Mouse (Mus musculus) myocyte (in vitro differentiated cells): ENCODE results near the gene Gm37240. TPM values are rescaled to one million over a fixed set of nuclear protein-coding genes. Genes with fewer than 3 reads are reported as not detected.

Experiments used
- H3K27me3 ChIP-seq: one replicate; pipeline ENCODE4 v1.6.1; 2011; ENCODE audit not compliant: control insufficient read depth, insufficient read depth, insufficient read length
- H3K36me3 ChIP-seq: one replicate; pipeline ENCODE4 v1.6.1; 2011; ENCODE audit not compliant: control insufficient read depth, insufficient read depth
- H3K4me2 ChIP-seq: one replicate; pipeline ENCODE4 v1.6.1; 2011; ENCODE audit warnings: low read depth, control low read depth
- H3K4me3 ChIP-seq: one replicate; pipeline ENCODE4 v1.5.1; 2011; ENCODE audit warnings: mild to moderate bottlenecking, control low read depth, moderate library complexity
- H3K79me2 ChIP-seq: one replicate; pipeline ENCODE4 v1.6.1; 2011; ENCODE audit not compliant: control insufficient read depth, insufficient read depth
- H3ac ChIP-seq: one replicate; pipeline ENCODE4 v1.6.1; 2011; ENCODE audit not compliant: control insufficient read depth, insufficient read length
- CEBPB ChIP-seq: IDR thresholded peaks from 2 replicates; pipeline ENCODE4 v1.6.1; 2011; ENCODE audit warnings: mild to moderate bottlenecking, moderate library complexity; ENCODE audit not compliant: poor library complexity, insufficient read depth, severe bottlenecking
- E2F4 ChIP-seq: IDR thresholded peaks from one replicate; pipeline ENCODE4 v1.6.1; 2011; ENCODE audit warnings: mild to moderate bottlenecking, control low read depth, moderate library complexity; ENCODE audit not compliant: insufficient read depth
- MAX ChIP-seq: IDR thresholded peaks from one replicate; pipeline ENCODE4 v1.6.1; 2011; ENCODE audit warnings: low read depth, mild to moderate bottlenecking, control low read depth
- MYOD1 ChIP-seq, 3 experiments: IDR thresholded peaks; one replicate each; pipeline ENCODE4 v1.6.1; 2011; ENCODE audit warnings: control low read depth in 2 of 3, low read depth in 2 of 3, mild to moderate bottlenecking in 2 of 3, moderate library complexity in 1 of 3; ENCODE audit not compliant: insufficient read length in 2 of 3, control insufficient read depth in 1 of 3
- MYOG ChIP-seq, 3 experiments: IDR thresholded peaks; one replicate each; pipeline ENCODE4 v1.6.1; 2011; ENCODE audit warnings: control low read depth in 2 of 3, low read depth in 2 of 3, mild to moderate bottlenecking in 2 of 3; ENCODE audit not compliant: insufficient read length in 2 of 3, control insufficient read depth in 1 of 3, insufficient read depth in 1 of 3
- POLR2A ChIP-seq: IDR thresholded peaks from one replicate; pipeline ENCODE4 v1.6.1; 2011; ENCODE audit warnings: low read depth, mild to moderate bottlenecking, control low read depth, moderate library complexity; ENCODE audit not compliant: insufficient read length
- POLR2AphosphoS2 ChIP-seq: IDR thresholded peaks from one replicate; pipeline ENCODE4 v1.6.1; 2011; ENCODE audit warnings: low read depth, control low read depth; ENCODE audit not compliant: insufficient read length
- REST ChIP-seq: IDR thresholded peaks from one replicate; pipeline ENCODE4 v1.6.1; 2011; ENCODE audit warnings: mild to moderate bottlenecking, control low read depth, moderate library complexity; ENCODE audit not compliant: insufficient read depth, insufficient read length
- SRF ChIP-seq: IDR thresholded peaks from one replicate; pipeline ENCODE4 v1.6.1; 2011; ENCODE audit warnings: low read depth; ENCODE audit not compliant: control insufficient read depth, insufficient read length
- TCF12 ChIP-seq: IDR thresholded peaks from one replicate; pipeline ENCODE4 v1.6.1; 2011; ENCODE audit warnings: mild to moderate bottlenecking, control low read depth; ENCODE audit not compliant: poor library complexity, insufficient read depth, severe bottlenecking
- TCF3 ChIP-seq: IDR thresholded peaks from one replicate; pipeline ENCODE4 v1.6.1; 2011; ENCODE audit warnings: low read depth, control low read depth; ENCODE audit not compliant: insufficient read length
- USF1 ChIP-seq: IDR thresholded peaks from one replicate; pipeline ENCODE4 v1.6.1; 2011; ENCODE audit warnings: low read depth, mild to moderate bottlenecking, control low read depth, moderate library complexity
- polyA plus RNA-seq: library from polyadenylated mRNA; unstranded; fragments of >200 nt; fragmentation: generic; extraction: Trizol; gene quantifications from one replicate; pipeline ENCODE4 v1.2.1, GENCODE M21; 2012; ENCODE audit warnings: missing spikeins

Gene Gm37240
- polyA plus RNA-seq, 1 experiment, result 8.7 TPM

GRCm38 (mm10) chr3:84654900-84655784 is 1232.2 kb downstream of the Gm37240 start:
- no peak overlapping the region for H3K4me2 ChIP-seq
- H3K79me2 ChIP-seq, result no peaks in the 10 kb centered on the region
- no peaks in the 10 kb centered on the region for H3K36me3 ChIP-seq
- H3K4me3 ChIP-seq, result no peak overlapping the region
- H3K27me3 ChIP-seq, result no peaks in the 10 kb centered on the region
- H3ac ChIP-seq, result no peak overlapping the region
- TF ChIP-seq SRF, result no peak
- no peak for TF ChIP-seq CEBPB
- TF ChIP-seq E2F4, result no peak
- no peak for TF ChIP-seq USF1
- TF ChIP-seq MYOD1 (IDR thresholded peaks at IDR 0.05; ENCODE audit: control insufficient read depth in 1 of 3, insufficient read length in 2 of 3, low read depth in 2 of 3), result no peak
- no peak for TF ChIP-seq POLR2A
- TF ChIP-seq POLR2AphosphoS2, result no peak
- no peak for TF ChIP-seq MYOG (IDR thresholded peaks at IDR 0.05; ENCODE audit: control insufficient read depth in 1 of 3, insufficient read depth in 1 of 3, insufficient read length in 2 of 3, low read depth in 2 of 3)
- TF ChIP-seq TCF12, result no peak
- no peak for TF ChIP-seq MAX
- TF ChIP-seq REST, result no peak
- TF ChIP-seq TCF3, result no peak

- H3K4me3 ChIP-seq, result no peak overlapping the region
- H3K27me3 ChIP-seq, result no peaks in the 10 kb centered on the region
- TF ChIP-seq E2F4 (no peak), MYOD1 (IDR thresholded peaks at IDR 0.05; ENCODE audit: control insufficient read depth in 1 of 3, insufficient read length in 2 of 3, low read depth in 2 of 3) (peak in 1 of 3 experiments; percentile 24), POLR2AphosphoS2 (no peak), POLR2A (no peak), USF1 (no peak)
- H3K36me3 ChIP-seq, result no peaks in the 10 kb centered on the region
- no peak overlapping the region for H3ac ChIP-seq
- H3K4me2 ChIP-seq, result peak overlapping the region; percentile 61
- no peaks in the 10 kb centered on the region for H3K79me2 ChIP-seq
Measured at GRCm38 (mm10) chr3:84654246-84654826, 1233.0 kb downstream of the Gm37240 start.

DNA sequence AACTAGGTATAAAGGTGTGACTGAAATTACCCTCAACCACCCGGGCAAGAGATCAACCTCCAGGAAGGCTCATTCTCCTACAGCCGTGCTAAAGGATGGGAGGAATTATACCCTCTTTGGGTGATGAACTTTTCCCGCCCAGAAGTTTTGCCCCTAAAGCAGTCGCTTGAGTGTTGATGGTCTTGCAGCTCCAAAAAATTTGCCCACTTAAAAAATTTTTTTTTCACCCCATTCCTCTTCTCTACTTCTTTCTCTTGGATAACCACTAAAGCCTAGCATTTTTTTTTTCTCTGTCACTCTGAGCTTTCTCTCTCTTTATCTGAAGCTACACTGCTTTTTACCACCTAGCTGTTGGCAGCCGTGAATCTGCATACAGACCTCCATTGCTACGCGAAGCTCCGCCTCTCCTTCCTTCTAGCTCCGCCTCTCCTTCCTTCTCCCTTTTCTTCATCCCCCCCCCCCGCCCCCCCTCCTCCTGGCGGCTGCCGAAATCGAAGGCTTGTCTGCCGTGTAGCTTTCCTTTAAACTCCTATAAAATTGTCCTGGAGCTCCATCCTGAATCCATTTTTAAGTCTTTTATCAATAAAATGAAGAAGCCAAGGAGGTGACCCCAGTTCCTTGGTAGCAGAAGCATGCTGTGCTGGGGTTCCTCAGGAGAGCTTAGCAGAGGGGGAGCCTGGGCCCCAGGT is 1233.6 kb downstream of the Gm37240 start:
- no peak overlapping the region for H3ac ChIP-seq
- H3K27me3 ChIP-seq, result no peaks in the 10 kb centered on the region
- H3K36me3 ChIP-seq, result no peaks in the 10 kb centered on the region
- peak overlapping the region; percentile 61 for H3K4me2 ChIP-seq
- H3K79me2 ChIP-seq, result no peaks in the 10 kb centered on the region
- H3K4me3 ChIP-seq, result no peak overlapping the region
- TF ChIP-seq CEBPB, result no peak
- no peak for TF ChIP-seq MAX
- no peak for TF ChIP-seq POLR2AphosphoS2
- no peak for TF ChIP-seq TCF3
- no peak for TF ChIP-seq E2F4
- no peak for TF ChIP-seq MYOG (IDR thresholded peaks at IDR 0.05; ENCODE audit: control insufficient read depth in 1 of 3, insufficient read depth in 1 of 3, insufficient read length in 2 of 3, low read depth in 2 of 3)
- no peak for TF ChIP-seq USF1
- TF ChIP-seq SRF, result no peak
- no peak for TF ChIP-seq MYOD1 (IDR thresholded peaks at IDR 0.05; ENCODE audit: control insufficient read depth in 1 of 3, insufficient read length in 2 of 3, low read depth in 2 of 3)
- no peak for TF ChIP-seq TCF12
- TF ChIP-seq REST, result no peak

- Histone ChIP-seq H3K4me3 (no peak overlapping the region), H3K36me3 (no peaks in the 10 kb centered on the region), H3K4me2 (peak overlapping the region; percentile 61), H3K79me2 (no peaks in the 10 kb centered on the region), H3ac (no peak overlapping the region), H3K27me3 (no peaks in the 10 kb centered on the region)
- no peak for TF ChIP-seq POLR2AphosphoS2
- no peak for TF ChIP-seq SRF
- TF ChIP-seq E2F4, result no peak
- TF ChIP-seq POLR2A, result no peak
- TF ChIP-seq USF1, result no peak
- TF ChIP-seq REST, result no peak
- TF ChIP-seq TCF3, result no peak
- no peak for TF ChIP-seq MAX
- TF ChIP-seq MYOG (IDR thresholded peaks at IDR 0.05; ENCODE audit: control insufficient read depth in 1 of 3, insufficient read depth in 1 of 3, insufficient read length in 2 of 3, low read depth in 2 of 3), result no peak
- no peak for TF ChIP-seq CEBPB
- TF ChIP-seq MYOD1 (IDR thresholded peaks at IDR 0.05; ENCODE audit: control insufficient read depth in 1 of 3, insufficient read length in 2 of 3, low read depth in 2 of 3), result no peak
- TF ChIP-seq TCF12, result no peak
Measured at GRCm38 (mm10) chr3:84652643-84653556, 1234.4 kb downstream of the Gm37240 start.
